Mouse (Mus musculus) C2C12 (cell line): ENCODE measurements at regions not wholly inside any gene's neighbourhood (a gene's known extent, or its start where the extent isn't known, plus 50 kb on each side); places are given as distances from the start of the nearest gene placed in this dataset.

ENCODE experiments used
- CEBPB ChIP-seq: IDR thresholded peaks from one replicate; pipeline ENCODE4 v1.6.1; 2011; ENCODE audit warnings: low read depth, mild to moderate bottlenecking, control low read depth, moderate library complexity
- CTCF ChIP-seq: IDR thresholded peaks from one replicate; pipeline ENCODE4 v1.5.1; 2011; ENCODE audit not compliant: control insufficient read depth, insufficient read depth, insufficient read length
- MYOD1 ChIP-seq: IDR thresholded peaks from one replicate; pipeline ENCODE4 v1.6.1; 2011; ENCODE audit warnings: low read depth; ENCODE audit not compliant: control insufficient read depth, insufficient read length
- USF1 ChIP-seq: IDR thresholded peaks from one replicate; pipeline ENCODE4 v1.6.1; 2011; ENCODE audit warnings: low read depth, mild to moderate bottlenecking, control low read depth, moderate library complexity

DNA sequence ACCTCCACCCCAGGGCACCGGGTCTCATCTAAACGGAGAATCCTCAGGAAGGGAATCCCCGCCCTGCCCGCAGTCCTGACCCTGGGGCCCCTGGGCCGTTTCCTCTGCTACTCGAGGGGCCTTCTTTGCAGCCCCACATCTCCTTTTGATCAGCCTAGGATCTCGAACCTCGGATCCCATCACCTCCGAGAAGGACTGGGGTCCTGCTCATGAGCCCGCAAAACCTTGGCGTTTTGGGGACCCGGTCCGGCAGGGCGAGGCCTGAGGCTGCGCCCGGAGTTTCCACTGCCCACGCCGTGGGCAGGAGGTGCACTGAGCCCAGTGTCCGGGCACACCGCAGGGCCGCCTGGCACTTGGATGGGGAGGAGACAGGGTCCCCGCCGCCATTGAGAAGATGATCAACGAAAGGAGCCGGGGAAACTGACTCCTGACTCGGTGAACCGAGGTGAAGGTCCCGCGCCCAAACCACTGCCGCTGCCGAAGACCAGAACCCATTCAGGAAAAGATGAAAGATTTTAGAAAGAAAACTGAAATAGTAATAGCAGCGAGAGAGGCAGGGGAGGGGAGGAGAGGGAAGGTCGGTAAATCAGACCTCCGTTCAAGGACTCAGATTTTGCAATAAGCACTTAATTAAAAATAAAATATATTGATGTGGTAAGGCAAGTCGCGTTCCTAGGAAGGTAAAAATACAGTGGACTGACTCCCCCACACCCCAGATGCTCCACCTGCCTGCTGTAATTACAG, 399.0 kb upstream of the Smim15 start:
- TF ChIP-seq CEBPB (no peak), CTCF (no peak), USF1 (no peak), MYOD1 (no peak)
